Mouse (Mus musculus) cerebellum, adult 18-20 months (tissue): ENCODE measurements around the gene Veph1.

ENCODE experiments used
- DNase-seq, 2 experiments: peaks; one replicate each; pipeline ENCODE4 v3.0.0; 2021

Gene Veph1

DNA sequence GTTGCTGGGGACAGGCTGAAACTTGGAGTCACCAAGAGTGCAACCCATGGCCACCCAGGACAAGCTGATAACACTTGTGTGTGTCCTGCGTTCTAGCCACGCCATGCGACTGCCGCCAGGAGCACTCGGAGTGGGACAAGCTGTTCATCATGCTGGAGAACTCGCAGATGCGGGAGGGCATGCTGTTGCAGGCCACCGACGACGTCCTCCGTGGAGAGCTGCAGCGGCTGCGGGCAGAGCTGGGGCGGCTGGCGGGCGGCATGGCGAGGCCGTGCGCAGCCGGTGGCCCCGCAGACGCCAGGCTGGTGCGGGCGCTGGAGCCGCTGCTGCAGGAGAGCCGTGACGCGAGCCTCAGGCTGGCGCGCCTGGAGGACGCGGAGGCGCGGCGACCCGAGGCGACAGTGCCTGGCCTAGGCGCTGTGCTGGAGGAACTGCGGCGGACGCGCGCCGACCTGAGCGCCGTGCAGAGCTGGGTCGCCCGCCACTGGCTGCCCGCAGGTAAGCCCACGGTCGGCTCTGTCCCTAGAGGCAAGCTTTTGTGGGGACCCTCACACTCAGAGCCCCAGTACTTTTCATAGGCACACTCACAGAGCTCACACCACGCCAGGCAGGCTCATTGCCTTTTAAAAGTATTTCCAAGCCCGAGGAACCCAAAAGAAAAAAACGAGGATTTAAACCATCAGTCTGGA is 75.9 kb downstream of the Veph1 start:
- DNase-seq, result peak in 1 of 2 experiments; percentile 8

DNA sequence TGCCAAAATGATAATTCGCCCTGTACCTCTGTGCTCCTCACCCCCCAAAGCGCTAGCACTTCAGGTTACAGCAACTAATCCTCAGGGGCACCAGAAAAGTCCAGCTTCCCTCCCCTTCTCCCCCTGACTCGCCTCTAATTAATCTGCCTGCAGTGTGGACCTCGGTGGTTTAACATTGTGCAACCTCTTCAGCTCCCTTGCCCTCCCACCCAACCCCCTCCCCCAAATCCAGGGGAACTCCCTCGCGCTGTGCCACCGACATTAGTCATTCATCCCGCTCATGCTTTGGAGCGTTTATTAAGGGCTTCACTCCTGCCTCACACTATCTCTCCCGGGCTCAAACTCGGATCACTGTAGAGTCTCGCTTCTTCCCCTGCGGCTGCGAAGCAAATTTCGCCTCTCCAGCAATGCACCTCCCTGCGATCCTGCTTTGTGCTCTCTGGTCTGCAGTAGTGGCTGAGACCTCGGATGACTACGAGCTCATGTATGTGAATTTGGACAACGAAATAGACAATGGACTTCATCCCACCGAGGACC is 76.9 kb downstream of the Veph1 start, which contains the start of gene Ptx3:
Ptx3 (plus strand) TSS at position 256 of the 537 bp plus-strand sequence.
- DNase-seq, result no peak

DNA sequence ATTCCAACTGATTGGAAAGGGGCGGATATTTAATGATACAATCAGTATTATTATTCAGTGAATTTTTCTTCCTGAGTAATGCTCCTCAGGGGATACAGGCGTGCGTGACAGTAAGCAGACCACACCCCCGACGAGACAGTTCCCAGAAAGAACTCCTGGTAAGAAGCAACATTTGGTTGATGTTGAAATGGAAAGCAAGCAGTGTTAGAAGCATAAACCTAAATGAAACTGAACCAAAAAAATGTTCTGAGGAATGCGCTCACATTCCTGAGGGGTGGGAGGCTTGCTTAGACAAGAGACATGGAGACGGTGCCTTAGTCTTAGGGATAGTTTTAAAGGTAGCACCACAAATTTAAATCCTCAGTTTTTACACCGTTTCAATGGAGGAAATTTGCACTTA is 80.9 kb downstream of the Veph1 start:
- no peak for DNase-seq

DNA sequence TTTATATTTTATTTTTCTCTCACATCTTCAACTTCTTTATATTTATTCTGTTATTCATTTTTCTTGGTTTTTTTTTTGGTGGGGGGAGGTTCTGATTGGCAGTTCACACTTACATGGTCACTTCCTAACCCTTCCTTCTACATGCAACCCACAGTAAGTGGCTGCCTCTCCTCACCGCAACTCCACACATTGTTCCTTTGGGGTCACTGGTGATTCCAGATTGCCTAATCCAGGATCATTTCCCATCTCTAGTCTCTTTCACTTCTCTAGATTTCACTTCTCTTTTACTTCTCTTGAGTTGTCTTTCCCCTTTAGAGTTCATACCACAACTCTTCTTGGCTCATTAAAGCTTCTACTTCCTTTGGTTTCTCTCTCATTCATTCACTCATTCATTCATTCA is 83.1 kb downstream of the Veph1 start:
- DNase-seq, result no peak

DNA sequence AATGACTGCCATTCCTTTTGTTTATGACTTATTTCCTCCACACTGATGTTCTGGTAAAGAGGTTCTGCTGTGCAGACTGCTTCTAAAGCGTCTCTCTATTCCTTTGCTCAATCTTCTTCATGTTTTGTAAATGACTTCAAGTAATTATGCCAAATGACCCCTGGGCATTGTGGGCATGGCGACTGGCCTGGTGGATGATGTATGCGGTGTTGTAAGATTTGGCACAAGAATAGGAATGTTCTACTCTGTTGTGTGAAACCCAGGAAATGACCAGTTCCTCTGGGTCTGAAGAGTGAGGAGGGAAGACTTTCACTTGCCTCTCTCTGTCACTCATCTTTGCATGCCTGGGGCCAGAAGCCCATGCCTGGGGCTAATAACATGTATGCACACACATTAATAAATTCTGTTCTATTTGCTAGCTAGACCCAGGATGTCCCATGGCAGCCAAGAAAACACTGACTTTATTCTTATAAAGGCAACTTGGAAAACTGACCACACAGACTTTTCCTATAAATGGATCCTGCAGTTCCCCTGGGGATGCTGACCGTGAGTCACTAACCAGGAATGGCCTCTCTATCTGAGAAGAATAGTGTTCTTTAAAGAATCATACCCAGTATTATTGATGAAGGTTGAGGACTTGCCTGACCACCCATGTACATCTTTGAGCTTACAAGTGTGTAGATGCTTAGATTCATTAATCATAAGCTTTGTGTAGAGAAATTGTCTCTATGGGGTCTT is 87.6 kb downstream of the Veph1 start:
- DNase-seq, result no peak

DNA sequence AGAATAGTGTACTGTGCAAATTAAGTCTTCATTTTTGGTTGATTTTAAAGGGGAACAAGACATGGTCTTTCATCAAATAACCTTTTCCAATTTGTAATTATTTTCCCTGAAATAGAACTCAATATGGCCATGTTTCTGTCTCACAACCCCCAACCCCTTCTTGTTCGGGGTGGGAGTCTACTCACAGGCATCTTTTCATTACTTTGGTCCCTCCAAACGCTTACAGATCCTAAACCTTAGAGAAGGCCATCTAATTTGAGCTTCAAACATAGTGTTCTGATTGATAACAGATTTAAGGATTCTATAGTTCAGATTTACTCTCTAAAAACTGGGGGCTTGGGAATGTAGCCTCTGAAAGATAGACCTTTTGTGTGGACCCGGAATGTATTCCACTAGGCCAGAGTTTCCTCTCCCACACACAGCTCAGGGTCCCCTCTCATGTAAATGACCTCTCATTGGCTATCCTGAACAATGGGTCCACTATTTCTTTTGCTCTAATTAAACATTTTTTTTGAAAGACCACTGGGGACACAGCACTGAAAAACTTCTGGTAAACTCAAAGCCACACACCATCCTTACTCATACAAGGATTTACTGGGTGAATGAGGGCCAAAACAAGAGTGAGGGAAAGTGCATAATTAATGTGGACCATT is 102.6 kb downstream of the Veph1 start:
- DNase-seq, result no peak

DNA sequence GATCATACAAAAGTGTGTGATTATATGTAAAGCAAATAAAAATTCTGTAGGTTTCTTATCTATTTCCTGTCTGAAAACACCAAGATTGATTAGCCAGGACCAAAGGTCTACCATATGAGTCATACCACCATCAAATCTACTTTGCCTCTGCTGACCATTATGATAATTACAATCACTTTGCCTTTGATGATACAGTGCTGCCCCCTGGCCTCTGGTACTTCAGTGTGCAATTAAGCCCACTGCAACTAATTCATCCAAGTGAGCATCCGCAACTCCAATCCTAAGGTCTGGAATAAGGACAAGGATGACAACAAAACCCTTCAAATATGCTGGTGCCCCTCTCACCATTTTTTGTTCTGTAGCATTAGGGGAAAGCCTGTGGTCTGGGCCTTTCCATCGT is 117.0 kb downstream of the Veph1 start:
- DNase-seq, result no peak

DNA sequence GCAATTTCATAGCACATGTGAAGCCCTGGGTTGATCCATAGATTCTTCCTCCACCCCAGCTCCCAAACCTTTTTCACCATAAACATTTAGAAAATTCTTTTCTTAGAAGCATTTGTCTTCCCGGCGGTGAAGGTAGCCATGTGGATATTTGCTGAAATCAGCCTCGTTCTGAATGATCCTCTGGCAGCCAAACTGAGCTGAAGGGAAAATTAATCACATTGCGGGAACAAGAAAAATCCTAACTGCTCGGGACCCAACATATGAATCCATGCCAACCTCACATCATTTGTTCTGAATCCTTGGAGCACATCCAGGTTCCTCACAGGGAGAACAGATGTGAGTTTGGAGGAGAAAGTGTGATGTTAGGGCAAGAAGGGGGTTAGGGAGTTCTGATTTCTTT is 123.7 kb downstream of the Veph1 start:
- DNase-seq, result no peak

DNA sequence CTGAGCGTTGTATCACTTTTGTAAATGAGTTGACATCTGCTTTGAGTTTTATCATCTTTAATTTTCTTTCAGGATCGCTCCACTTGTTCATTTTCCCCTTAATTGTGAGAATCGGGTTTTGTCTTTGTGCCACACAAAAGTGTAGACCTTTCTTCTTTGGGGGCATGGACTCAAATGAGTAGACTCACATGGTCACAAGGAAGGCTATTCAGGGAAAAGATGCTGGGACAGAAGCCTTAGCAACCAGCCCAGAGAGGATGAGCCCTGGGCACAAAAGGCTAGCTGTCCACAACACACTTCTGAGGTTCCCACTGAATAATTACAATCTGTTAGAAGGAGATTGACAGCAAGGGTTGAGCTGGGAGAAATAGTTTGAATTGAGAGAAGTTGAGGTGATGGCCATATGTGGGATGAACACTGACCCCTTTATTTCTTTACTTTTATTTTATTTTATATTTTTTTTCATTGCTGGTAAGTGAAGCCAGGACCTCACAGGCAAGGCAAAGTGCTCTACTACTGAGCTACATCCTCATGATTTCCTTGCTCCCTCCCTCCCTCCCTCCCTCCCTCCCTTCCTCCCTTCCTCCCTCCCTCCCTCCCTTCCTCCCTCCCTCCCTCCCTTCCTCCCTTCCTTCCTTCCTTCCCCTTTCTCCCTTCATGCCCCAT is 126.6 kb downstream of the Veph1 start:
- no peak for DNase-seq

DNA sequence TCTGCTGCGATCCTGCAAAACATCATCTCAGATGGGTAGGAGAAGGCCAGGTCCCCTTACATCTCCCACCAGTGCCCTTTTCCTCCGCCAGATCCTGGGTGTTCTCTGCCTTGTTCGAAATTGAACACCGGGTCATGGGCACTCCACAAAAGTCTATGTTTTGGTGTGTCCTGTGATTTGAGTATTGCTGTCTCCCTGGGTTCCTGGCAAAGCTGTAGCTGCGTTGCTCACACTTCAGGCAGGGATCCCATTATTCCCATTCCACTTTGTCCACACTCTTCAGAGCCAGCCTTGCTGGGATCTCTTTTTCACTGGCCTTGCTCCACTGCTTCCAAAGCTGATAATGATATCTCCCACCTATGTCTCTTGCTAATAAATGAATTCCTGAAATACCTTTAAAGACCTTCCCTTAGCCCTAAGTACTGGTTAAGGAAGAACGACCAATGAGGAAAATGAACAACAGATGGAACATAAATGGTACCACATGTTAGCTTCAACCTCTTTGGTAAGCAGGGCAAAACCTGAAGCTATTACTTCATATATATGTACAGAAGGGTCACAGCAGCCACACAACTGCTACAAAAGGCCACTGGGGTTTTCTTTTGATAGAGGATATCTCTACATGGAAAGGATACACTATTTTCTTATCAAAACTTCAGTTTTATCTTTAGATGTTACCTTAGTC is 129.9 kb downstream of the Veph1 start:
- no peak for DNase-seq

DNA sequence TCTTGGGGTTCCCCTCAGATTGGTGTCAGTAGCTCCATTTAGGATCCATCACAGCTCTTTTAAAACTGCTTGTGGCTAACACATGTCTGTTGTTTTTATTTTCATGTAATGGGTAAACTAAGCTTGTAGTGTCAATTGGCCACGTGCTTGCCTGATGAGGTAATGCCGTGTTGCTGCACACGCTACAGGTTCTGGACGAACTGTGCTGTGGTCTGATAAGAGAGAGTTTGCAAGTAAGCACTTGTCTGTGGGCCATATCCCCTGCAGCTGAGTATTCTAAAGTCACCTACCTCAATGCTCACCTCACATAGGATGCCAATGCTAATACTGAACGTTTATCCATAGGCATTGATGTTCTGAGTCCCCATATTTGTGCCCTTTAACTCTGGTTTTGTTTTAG is 131.6 kb downstream of the Veph1 start:
- DNase-seq, result no peak

DNA sequence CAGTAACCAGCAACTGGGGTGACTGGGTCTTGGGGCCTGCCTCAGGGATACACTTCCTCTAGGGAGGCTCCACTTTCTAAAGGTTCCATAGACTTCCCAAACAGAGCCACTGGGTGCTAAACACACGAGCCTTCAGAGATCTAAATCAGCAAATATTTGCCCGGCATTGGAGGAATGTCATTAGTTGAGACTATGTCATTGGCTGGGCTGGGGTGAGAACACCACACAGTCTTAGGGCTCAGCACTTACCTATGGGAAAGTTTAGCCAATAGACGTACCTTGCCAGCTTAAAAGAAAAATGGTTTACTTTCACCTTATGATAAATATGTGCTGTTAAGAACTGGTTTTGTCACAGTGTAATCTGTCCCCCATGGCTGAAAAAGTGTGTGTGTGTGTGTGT is 132.1 kb downstream of the Veph1 start:
- no peak for DNase-seq

DNA sequence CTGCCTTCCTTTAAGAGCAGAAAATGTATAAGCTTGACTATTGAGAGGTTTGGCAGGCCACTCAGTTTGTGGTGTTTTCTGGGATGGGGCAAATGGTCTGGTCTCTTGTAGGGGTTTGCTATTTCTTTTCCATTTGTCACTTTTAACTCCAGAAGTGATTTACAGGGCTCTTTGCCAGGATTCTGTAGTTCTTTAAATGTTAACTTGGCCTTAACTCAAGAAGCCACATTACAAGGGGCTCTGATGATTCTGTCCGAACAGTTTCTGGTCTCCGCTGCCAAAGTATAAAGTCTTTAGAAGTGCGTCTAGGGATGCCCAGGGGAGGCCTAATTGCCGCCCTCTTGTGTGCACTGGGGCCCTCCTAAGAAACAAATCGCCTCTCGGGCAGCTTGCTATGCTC is 134.0 kb downstream of the Veph1 start:
- no peak for DNase-seq

DNA sequence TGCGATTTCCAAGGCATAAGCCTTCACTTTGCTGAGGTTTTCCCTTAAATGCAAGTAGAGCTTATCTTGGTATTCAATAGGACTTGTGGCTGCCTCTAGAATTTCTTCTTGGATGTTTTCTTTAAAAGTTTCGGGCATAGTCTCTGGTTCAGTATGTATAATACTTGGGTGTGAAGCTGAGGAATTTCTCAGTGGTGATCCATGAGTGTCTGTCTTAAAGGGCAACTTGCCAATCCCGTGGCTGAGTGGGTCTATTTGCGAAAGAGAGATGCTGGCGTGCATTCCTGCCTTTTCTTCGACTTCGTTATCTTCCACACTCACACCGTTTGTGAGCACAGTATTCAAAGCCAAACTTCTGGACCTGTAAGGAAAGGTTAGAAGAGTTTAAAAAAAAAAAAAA is 138.7 kb downstream of the Veph1 start:
- DNase-seq, result no peak

DNA sequence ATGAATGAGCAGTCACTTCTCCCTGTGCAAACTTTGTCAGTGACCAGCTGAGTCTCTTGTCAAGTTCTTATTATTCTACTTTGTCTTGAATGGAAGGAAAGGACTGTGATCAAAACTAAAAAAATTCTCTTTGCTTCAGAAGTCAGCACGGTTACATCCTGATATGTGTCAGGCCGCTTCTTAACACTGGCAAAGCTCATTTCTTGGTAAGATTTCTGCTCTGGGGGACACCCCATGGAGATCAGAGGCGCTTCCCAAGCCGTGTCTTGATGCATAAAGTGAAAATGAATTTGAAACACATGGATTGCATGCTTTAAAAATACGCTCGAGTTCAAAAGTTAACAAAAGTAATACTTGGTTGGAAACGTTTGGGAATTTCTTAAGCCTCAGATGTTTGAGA is 159.0 kb downstream of the Veph1 start:
- DNase-seq, result no peak

DNA sequence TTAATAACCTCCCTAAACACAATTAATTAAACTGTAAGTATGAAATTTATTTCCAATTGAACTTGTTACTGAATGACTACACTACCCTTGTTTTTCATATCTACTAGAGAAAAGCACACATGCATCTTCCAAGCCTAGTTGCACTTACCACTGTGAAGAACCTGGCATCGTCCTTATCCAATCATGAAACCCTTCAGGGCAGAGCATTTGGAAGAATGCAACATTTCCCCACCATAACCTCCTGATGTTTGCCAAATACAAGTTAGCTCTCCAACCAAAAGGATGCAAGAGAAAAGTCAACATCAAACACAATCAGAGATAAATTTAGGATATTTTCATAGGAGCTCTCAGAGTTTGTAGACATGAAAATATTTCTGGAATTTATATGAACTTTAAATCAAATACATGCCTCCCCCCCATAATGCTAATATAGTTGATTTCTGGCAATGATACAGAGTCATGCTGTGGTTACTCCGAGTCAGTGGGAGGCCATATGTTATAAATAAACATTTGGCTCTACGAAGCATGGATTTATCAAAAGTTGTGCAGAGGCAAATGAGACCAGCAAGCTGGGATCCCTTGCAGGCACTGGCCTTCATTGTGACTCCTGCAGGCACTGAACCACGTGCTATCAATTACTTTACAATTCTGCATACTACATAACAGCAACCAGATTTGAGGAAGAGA is 165.2 kb downstream of the Veph1 start:
- DNase-seq, result no peak

DNA sequence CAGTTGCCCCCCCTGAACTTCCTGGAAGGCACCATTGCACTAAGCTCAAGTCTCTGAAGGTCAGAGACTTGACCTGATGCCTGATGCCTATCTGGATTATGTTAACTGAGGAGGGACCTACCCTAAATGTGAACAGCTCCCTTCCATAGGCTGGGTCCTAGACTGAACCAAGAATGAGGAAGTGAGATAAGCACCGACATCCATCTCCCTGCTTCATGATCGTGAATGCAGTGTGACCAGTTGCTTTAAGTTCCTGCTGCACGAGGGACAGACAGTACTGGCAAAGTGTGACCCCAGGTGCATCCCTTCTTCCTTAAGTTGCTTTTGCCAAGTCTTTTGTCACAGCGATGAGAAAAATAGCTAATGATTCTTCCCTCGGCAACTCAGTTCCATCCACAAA is 166.9 kb downstream of the Veph1 start:
- no peak for DNase-seq

DNA sequence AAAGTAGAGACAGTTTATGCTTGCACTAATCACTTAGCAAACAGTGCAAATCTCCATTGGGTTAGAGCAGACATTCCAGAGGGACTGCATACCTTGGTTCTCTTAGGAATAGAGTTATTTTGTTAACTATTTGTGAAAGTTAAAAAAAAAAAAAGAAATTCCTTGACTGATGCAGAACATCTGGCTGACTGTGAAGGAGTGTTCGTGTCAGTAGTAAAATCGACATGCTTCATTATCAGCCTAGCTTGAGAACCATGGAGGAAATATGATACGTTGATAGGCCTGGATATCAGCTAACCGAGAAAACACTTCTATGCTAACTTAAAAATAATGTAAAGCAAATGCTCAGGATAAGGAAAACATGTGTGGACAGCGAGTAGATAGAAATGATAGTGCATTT is 191.1 kb downstream of the Veph1 start:
- no peak for DNase-seq

DNA sequence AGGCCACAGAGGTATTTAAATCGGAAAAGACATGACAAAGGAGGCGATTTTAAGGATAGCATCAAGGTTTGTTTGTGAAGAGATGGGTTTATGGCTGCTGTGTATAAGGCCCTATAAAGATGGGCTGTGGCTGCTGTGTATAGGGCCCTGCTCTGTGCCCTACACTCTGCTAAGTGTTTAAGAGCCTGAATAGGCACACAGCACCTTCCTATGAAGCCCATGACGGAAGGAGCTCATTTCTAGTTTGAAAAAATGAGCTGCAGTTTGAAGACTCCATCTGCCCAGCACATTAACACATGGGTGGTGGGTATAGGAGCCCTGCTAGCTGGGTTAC is 194.1 kb downstream of the Veph1 start:
- no peak for DNase-seq

DNA sequence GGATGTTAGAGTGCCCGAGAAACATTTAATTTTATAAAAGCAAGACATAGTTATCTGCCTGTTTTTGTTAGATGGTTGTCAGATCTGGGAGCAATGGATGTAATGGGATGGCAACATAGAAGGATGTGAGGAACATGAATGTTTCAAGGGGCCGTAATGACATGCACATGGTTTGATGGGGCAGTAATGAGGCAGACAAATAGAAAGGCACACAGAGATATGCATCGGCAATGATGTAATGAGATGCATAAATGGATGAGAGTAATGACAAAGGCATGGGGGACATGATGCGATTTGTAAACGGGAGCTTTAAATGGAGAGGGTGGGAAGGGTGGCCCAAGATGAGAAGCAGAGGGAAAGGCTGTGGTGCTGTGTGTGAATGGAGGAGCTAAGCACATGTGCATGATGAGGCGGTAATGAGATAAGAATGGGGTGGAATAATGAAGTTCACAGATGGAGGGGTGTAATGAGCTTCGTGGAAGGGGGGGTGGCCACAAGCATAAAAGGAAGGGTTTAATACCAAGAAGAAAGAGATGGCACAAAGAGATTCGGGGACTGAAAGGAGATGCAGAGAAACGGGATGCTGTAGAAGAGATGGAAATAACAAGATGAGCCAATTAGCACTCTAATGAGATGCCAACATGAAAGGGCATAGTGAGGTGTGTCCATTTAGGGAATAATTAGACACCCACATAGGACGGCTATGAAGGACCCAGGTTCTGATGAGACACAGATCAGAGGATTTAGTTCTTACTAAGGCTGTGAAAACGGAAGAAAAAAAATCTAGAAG is 194.6 kb downstream of the Veph1 start:
- DNase-seq, result no peak

DNA sequence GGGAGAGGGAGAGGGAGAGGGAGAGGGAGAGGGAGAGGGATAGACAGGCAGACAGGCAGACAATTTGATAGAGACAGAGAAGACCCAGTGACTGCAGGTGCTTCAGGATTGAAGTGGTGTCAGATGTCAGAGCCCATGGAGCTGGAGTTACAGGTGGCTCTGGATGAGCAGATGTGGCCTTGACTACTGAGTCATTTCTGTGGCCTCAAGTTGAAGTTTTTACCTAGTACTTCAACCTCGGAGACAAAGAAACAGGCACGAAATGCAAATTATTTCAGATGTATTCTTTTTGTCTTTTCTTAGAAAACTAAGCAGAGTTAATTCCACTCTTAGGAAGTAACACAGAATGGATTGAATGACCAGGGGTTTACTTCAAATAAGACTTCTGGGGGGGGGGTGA is 195.6 kb downstream of the Veph1 start:
- DNase-seq, result no peak
